Mouse (Mus musculus): ENCODE data around the gene 4930512M02Rik. TPM values are rescaled to one million over a fixed set of nuclear protein-coding genes. Genes with fewer than 3 reads are reported as not detected.

The 4930512M02Rik gene
- polyA plus RNA-seq, 1 experiment from 2014 or later: not detected

DNA sequence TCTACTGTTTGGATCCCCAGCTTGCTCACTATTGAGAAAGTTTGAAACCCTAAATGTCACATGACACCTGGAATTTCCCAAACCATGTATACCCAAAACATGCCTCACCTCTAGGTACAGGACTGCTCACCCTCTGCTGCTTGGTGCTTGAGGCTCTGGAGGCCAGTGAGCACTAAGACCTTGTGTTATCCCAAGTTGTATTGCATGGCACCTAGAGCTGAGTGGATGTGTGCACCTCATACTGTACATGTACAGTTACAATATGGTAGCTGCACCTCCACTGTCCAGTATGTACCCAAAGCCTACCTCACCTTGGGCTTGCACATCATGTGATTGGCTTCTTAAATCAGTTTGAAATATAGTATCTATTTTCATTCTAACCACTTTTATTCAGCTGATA, 16.7 kb upstream of the 4930512M02Rik start:
- Histone ChIP-seq H3K9ac (no peak overlapping the region), H3K36me3 (no peaks in the 10 kb centered on the region), H3K27ac (no peak overlapping the region), H3K27me3 (replicated peaks) (no peaks in the 10 kb centered on the region), H3K4me1 (no peaks in the 10 kb centered on the region), H3K4me2 (no peak overlapping the region), H3K4me3 (no peak overlapping the region), H3K9me3 (replicated peaks) (no peaks in the 10 kb centered on the region)
- ATAC-seq: no peak

- WGBS (ENCODE audit: insufficient replicate concordance): 16% methylated on average over 4 of the region's 4 CpGs
- peak; percentile 35 for ATAC-seq
- H3K27me3 ChIP-seq (replicated peaks): no peaks in the 10 kb centered on the region
- H3K27ac ChIP-seq: no peak overlapping the region
- no peak overlapping the region for H3K9ac ChIP-seq
- peaks cover 6% of the 10 kb centered on the region; the same call in 1 of the 2 replicates for H3K4me1 ChIP-seq
- no peaks in the 10 kb centered on the region for H3K9me3 ChIP-seq (replicated peaks)
- H3K4me2 ChIP-seq: no peak overlapping the region
- no peaks in the 10 kb centered on the region for H3K36me3 ChIP-seq
- no peak overlapping the region for H3K4me3 ChIP-seq
Measured at GRCm38 (mm10) chr11:11624073-11624705, 3.4 kb downstream of the 4930512M02Rik start.

GRCm38 (mm10) chr11:11609243-11609642, 18.4 kb downstream of the 4930512M02Rik start:
- Histone ChIP-seq H3K36me3 (0 out of 2 replicates have a peak, but pooled peaks cover 2% of the 10 kb centered on the region), H3K9ac (no peak overlapping the region), H3K4me2 (no peak overlapping the region), H3K27ac (no peak overlapping the region), H3K9me3 (replicated peaks) (peaks cover 25% of the 10 kb centered on the region), H3K27me3 (replicated peaks) (no peaks in the 10 kb centered on the region), H3K4me1 (peaks cover 7% of the 10 kb centered on the region; the same call in 1 of the 2 replicates), H3K4me3 (no peak overlapping the region)
- peak; percentile 79 for ATAC-seq
- WGBS (ENCODE audit: insufficient replicate concordance): 43% methylated on average over 2 of the region's 2 CpGs

GRCm38 (mm10) chr11:11587327-11587726, 40.3 kb downstream of the 4930512M02Rik start:
- no peak overlapping the region for H3K27ac ChIP-seq
- H3K27me3 ChIP-seq (replicated peaks): no peaks in the 10 kb centered on the region
- H3K36me3 ChIP-seq: no peaks in the 10 kb centered on the region
- H3K4me1 ChIP-seq: peaks cover 15% of the 10 kb centered on the region
- no peak for ATAC-seq
- no peak overlapping the region for H3K4me3 ChIP-seq
- no peak overlapping the region for H3K4me2 ChIP-seq
- no peak overlapping the region for H3K9ac ChIP-seq
- WGBS (ENCODE audit: insufficient replicate concordance): 28% methylated on average over 2 of the region's 2 CpGs
- no peaks in the 10 kb centered on the region for H3K9me3 ChIP-seq (replicated peaks)

DNA sequence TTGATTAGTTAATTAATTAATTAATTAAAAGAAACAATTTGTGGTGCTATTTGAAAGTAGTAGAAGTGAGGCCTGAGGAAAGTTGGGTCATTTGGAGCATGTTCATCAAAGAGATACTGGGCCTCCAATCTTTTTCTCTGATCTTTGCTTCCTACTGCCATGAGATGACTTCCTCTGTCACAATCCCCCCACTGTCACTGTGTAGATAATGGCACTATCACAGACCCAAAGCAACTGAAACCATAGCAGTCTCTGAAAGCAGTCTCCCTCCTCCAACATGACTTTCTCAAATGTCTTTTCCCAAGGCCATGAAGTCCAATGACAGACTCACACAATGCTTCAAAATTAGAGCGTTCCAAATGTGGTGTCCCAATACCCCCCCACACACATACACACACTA, 41.2 kb downstream of the 4930512M02Rik start:
- no peaks in the 10 kb centered on the region for H3K36me3 ChIP-seq
- H3K9me3 ChIP-seq (replicated peaks): no peaks in the 10 kb centered on the region
- H3K4me1 ChIP-seq: peaks cover 15% of the 10 kb centered on the region
- no peak overlapping the region for H3K4me2 ChIP-seq
- no peaks in the 10 kb centered on the region for H3K27me3 ChIP-seq (replicated peaks)
- H3K9ac ChIP-seq: no peak overlapping the region
- ATAC-seq: peak; percentile 47
- WGBS (ENCODE audit: insufficient replicate concordance): 82% methylated on average over 1 of the region's 1 CpGs
- H3K27ac ChIP-seq: no peak overlapping the region
- no peak overlapping the region for H3K4me3 ChIP-seq

DNA sequence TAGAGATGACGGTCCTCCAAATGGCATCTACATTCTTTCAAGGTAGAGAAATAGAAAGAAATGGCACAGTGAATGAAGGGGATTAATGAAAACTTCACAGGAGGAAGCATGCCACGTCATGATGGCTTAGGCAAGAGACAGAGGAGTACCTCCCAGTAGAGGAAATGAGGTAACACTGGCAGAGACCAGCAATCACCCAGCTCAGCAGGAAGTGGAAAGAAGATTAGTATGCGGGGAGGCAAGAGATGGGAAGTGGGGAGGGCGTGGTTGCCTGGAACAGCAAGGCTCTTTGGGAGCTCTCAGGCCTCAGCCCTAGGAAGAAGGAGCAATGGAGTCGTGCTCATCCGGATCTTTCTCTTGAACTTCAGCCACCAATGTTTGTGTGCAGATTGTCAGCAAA, 53.9 kb downstream of the 4930512M02Rik start:
- Histone ChIP-seq H3K4me1 (peaks cover 40% of the 10 kb centered on the region), H3K4me3 (no peak overlapping the region), H3K4me2 (no peak overlapping the region), H3K27ac (no peak overlapping the region), H3K36me3 (no peaks in the 10 kb centered on the region), H3K9me3 (replicated peaks) (no peaks in the 10 kb centered on the region), H3K27me3 (replicated peaks) (no peaks in the 10 kb centered on the region), H3K9ac (no peak overlapping the region)
- peak; percentile 46 for ATAC-seq
- WGBS (ENCODE audit: insufficient replicate concordance): 23% methylated on average over 6 of the region's 6 CpGs

- Histone ChIP-seq H3K27ac (peak overlapping the region; percentile 73), H3K27me3 (replicated peaks) (no peaks in the 10 kb centered on the region), H3K36me3 (no peaks in the 10 kb centered on the region), H3K4me1 (peaks cover 41% of the 10 kb centered on the region), H3K4me3 (no peak overlapping the region), H3K4me2 (peak overlapping the region; percentile 40), H3K9ac (peak overlapping the region; percentile 24; the same call in 1 of the 2 replicates), H3K9me3 (replicated peaks) (no peaks in the 10 kb centered on the region)
- ATAC-seq: peak; percentile 79
Measured at GRCm38 (mm10) chr11:11570747-11571146, 56.9 kb downstream of the 4930512M02Rik start.

DNA sequence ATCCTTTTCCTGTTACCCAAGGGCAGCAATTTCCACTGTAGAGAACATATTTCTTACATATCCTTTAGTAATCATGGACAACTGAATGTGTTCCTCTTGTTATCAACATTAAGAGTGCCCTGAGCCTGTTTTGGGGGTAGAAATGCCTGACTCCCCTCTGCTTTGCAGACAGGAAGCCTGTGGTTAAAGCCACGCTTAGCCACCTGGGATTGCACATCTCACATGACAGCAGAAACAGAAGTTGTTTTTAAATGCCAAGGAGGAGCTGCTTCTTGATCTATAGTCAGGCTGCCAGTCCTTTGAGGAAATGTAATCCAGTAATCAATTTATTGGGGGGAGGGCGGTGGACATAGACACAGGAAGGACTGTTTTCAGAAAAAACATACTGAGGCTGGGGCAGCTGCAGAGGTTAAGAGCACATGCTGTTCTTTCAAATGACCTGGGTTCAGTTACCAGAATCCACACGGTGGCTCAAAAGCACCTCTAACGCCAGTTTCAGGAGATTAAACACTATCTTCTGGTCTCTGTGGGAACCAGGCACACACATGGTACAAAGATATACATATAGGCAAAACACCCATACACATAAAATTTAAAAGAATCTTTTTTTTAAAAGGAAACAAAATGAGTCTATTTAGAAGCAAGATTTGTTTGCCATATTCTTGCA, 58.0 kb downstream of the 4930512M02Rik start:
- peak overlapping the region; percentile 73 for H3K27ac ChIP-seq
- no peaks in the 10 kb centered on the region for H3K36me3 ChIP-seq
- no peaks in the 10 kb centered on the region for H3K27me3 ChIP-seq (replicated peaks)
- H3K9ac ChIP-seq: no peak overlapping the region
- peaks cover 48% of the 10 kb centered on the region for H3K4me1 ChIP-seq
- WGBS (ENCODE audit: insufficient replicate concordance): 13% methylated on average over 4 of the region's 4 CpGs
- peak overlapping the region; percentile 40; the same call in 1 of the 2 replicates for H3K4me2 ChIP-seq
- H3K9me3 ChIP-seq (replicated peaks): no peaks in the 10 kb centered on the region
- no peak overlapping the region for H3K4me3 ChIP-seq
- ATAC-seq: peak; percentile 40; the same call in 1 of the 2 replicates

- no peak for ATAC-seq
- no peak overlapping the region for H3K4me2 ChIP-seq
- H3K27me3 ChIP-seq (replicated peaks): no peaks in the 10 kb centered on the region
- no peak overlapping the region for H3K27ac ChIP-seq
- H3K4me1 ChIP-seq: peaks cover 51% of the 10 kb centered on the region
- no peaks in the 10 kb centered on the region for H3K9me3 ChIP-seq (replicated peaks)
- H3K4me3 ChIP-seq: no peak overlapping the region
- H3K36me3 ChIP-seq: no peaks in the 10 kb centered on the region
- 75% methylated on average over 2 of the region's 2 CpGs for WGBS (ENCODE audit: insufficient replicate concordance)
- no peak overlapping the region for H3K9ac ChIP-seq
Measured at GRCm38 (mm10) chr11:11568033-11568432, 59.6 kb downstream of the 4930512M02Rik start.

- Histone ChIP-seq H3K9ac (no peak overlapping the region), H3K27ac (no peak overlapping the region), H3K27me3 (replicated peaks) (no peaks in the 10 kb centered on the region), H3K36me3 (no peaks in the 10 kb centered on the region), H3K9me3 (replicated peaks) (no peaks in the 10 kb centered on the region), H3K4me2 (no peak overlapping the region), H3K4me3 (no peak overlapping the region), H3K4me1 (peaks cover 35% of the 10 kb centered on the region)
- WGBS (ENCODE audit: insufficient replicate concordance): 62% methylated on average over 6 of the region's 6 CpGs
- ATAC-seq: no peak
Measured at GRCm38 (mm10) chr11:11565146-11565820, 62.4 kb downstream of the 4930512M02Rik start.

DNA sequence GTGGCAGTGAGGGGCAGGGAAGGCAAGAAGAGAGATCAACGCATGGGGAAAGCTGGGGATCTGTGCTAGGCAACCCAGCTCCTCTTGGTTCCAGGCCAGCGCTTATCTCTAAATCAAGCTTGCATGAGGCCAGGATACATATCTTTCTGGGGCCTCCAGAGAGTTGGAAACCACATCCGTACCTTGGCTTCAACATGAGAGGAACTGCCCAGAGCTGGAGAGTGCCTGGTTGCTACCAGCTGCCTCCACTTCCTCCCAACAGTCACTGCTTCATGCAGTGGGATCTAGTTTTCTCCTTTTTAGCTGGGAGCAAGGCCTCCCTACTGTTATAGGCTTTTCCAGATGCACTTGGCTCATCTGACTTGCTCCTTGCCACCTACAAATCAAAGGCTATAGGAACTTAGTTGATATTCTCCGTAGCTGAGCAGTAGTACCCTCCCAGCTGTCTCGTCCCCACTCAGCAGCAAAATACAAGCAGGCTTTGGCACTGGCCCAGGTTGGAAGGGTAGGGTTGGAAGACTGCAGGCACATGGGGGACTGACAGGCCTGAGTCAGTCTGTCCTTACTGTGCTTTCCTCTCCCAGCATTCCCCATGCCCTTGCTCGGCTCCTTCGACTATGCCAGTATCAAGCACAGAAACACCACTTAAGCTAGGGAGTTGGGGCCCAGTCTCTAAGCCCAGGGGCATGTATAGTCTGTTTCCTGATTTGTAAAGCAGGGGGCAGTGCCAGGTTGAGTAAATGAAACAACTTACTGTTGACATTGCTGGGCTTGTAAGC, 63.2 kb downstream of the 4930512M02Rik start:
- Histone ChIP-seq H3K4me3 (no peak overlapping the region), H3K9me3 (replicated peaks) (no peaks in the 10 kb centered on the region), H3K36me3 (no peaks in the 10 kb centered on the region), H3K4me2 (no peak overlapping the region), H3K9ac (no peak overlapping the region), H3K27ac (peak overlapping the region; percentile 38; the same call in 1 of the 2 replicates), H3K27me3 (replicated peaks) (no peaks in the 10 kb centered on the region), H3K4me1 (peaks cover 27% of the 10 kb centered on the region)
- peak; percentile 65 for ATAC-seq
- 38% methylated on average over 7 of the region's 7 CpGs for WGBS (ENCODE audit: insufficient replicate concordance)

DNA sequence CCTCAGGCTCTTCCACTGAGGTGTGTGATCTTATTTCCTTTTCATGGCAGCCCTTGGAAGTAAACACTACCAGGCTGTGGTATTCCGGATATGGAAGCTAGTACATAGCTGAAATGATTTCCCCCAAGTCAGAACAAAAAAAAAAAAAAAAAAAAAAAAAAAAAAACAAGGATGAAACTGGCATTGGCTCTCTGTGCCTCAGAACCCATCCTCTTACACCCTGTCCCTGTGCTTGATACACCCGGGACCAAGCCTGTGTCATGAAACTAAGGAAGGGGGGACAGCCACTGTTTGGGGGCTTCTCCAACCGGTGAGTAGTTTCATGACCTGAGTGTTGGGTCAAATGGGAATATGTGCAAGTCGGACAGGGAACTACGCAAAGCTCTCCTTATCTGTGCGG, 66.5 kb downstream of the 4930512M02Rik start:
- Histone ChIP-seq H3K9ac (no peak overlapping the region), H3K27ac (no peak overlapping the region), H3K4me2 (no peak overlapping the region), H3K4me3 (no peak overlapping the region), H3K4me1 (peaks cover 36% of the 10 kb centered on the region), H3K9me3 (replicated peaks) (no peaks in the 10 kb centered on the region), H3K27me3 (replicated peaks) (no peaks in the 10 kb centered on the region), H3K36me3 (no peaks in the 10 kb centered on the region)
- no peak for ATAC-seq
- WGBS (ENCODE audit: insufficient replicate concordance): 67% methylated on average over 6 of the region's 6 CpGs
